Mouse (Mus musculus) forebrain, embryonic 15.5 days (tissue): Measurements from ENCODE around the gene Sh3gl2. TPM values are rescaled to one million over a fixed set of nuclear protein-coding genes. Genes with fewer than 3 reads are reported as not detected.

Experiments used
- ATAC-seq: fragments of 200-750 bp; cut with Nextera tagmentation; replicated peaks from 2 replicates; pipeline ENCODE4 v1.8.0; 2017; ENCODE audit warnings: mild to moderate bottlenecking, moderate TSS enrichment, moderate library complexity
- H3K27ac ChIP-seq: fragments of 300-500 bp; sonication (generic); replicated peaks from 2 replicates; pipeline ENCODE4 v1.5.1; 2015; ENCODE audit warnings: mild to moderate bottlenecking, inconsistent platforms
- H3K27me3 ChIP-seq: fragments of 300-500 bp; sonication (generic); 2 replicates; pipeline ENCODE4 v1.6.1; 2015; ENCODE audit warnings: inconsistent platforms
- H3K36me3 ChIP-seq: fragments of 300-500 bp; sonication (generic); 2 replicates; pipeline ENCODE4 v1.6.1; 2015; ENCODE audit warnings: mild to moderate bottlenecking, inconsistent platforms
- H3K4me1 ChIP-seq: fragments of 300-500 bp; sonication (generic); 2 replicates; pipeline ENCODE4 v1.6.1; 2015; ENCODE audit warnings: inconsistent platforms
- H3K4me2 ChIP-seq: fragments of 300-500 bp; sonication (generic); replicated peaks from 2 replicates; pipeline ENCODE4 v1.6.1; 2015; ENCODE audit warnings: mild to moderate bottlenecking, inconsistent platforms
- H3K4me3 ChIP-seq: fragments of 300-500 bp; sonication (generic); 2 replicates; pipeline ENCODE4 v1.5.1; 2015; ENCODE audit warnings: mild to moderate bottlenecking, inconsistent platforms
- H3K9ac ChIP-seq: fragments of 300-500 bp; sonication (generic); replicated peaks from 2 replicates; pipeline ENCODE4 v1.6.1; 2015; ENCODE audit warnings: mild to moderate bottlenecking, inconsistent platforms
- H3K9me3 ChIP-seq: fragments of 300-500 bp; sonication (generic); 2 replicates; pipeline ENCODE4 v1.6.1; 2016; ENCODE audit warnings: inconsistent platforms
- WGBS: fragments of 180-500 bp; shearing (Covaris S2); methylation state at CpG from one replicate; pipeline ENCODE4 v1.1.7; 2015; ENCODE audit warnings: mixed read lengths; 5-methylcytosine and 5-hydroxymethylcytosine counted together
- polyA plus RNA-seq: library from polyadenylated mRNA; unstranded; fragments of >200 nt; fragmentation: Nextera tagmentation; extraction: Ambion mirVana; gene quantifications from 2 replicates; pipeline ENCODE4 v1.2.1, GENCODE M21; 2015

The Sh3gl2 gene
- polyA plus RNA-seq, 1 experiment from 2014 or later, result 74.3 TPM

DNA sequence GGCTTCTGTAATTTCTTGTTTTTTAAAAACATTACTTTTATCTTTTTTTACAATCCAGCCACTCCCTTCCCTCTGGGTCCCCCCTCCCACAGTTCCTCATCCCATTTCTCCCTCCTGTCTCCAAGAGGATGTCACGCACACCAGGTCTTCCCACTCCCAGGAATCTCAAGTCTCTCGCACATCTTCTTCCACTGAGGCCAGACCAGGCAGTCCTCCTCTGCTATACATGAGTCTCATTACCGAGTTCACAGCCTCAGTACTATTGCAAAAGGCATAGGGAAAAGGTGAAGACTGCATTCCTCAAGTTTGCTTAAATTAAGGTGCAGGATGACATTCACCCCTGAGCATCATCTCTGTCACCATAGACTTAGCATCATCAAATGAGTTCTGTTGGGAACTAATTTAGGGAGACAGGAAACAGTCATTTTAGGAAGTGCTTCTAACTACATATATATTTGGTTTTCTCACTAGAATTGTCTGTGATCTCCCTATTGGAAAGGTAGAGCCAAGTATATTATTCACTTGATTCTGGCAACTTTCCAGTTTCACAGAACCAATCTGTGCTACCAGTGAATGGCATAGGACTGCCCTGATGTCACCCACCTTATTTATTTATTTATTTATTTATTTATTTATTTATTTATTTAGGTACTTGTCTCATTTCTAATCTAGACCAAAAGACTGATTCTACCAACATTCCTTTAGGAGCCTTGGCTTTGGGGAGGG is 1.9 kb downstream of the Sh3gl2 start:
- peak overlapping the region; percentile 25 for H3K4me3 ChIP-seq
- no peak for ATAC-seq
- H3K27ac ChIP-seq, result no peak overlapping the region
- no peak overlapping the region for H3K9ac ChIP-seq
- WGBS, result 66% methylated on average over 3 of the region's 3 CpGs
- H3K9me3 ChIP-seq, result no peaks in the 10 kb centered on the region
- peak overlapping the region; percentile 99 for H3K4me2 ChIP-seq
- H3K27me3 ChIP-seq, result 0 out of 2 replicates have a peak, but pooled peaks cover 7% of the 10 kb centered on the region
- peaks cover 12% of the 10 kb centered on the region for H3K4me1 ChIP-seq
- H3K36me3 ChIP-seq, result no peaks in the 10 kb centered on the region

DNA sequence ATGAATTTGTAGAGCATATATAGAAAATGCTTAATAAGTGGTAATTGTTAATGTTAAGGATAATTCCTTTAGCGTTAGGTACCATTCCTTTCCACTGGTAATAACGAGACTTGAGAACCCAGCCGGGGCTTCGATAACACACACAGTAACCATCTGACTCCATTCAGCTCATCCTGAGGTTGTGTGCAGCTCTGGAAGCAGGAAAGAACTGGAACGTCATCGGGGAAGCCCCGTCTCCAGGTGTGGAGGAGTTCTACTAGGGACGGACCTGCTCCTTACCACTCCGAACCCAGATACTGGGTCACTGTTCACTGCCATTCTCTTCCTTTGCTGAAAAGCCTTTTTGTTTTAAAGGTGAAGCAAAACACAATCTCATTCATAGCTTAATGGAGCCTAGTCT is 2.6 kb downstream of the Sh3gl2 start:
- Histone ChIP-seq H3K4me2 (0 out of 2 replicates have a peak overlapping the region, but pooled peaks have one; percentile 9), H3K9me3 (no peaks in the 10 kb centered on the region), H3K4me1 (peaks cover 12% of the 10 kb centered on the region), H3K9ac (no peak overlapping the region), H3K27me3 (0 out of 2 replicates have a peak, but pooled peaks cover 7% of the 10 kb centered on the region), H3K27ac (no peak overlapping the region), H3K4me3 (no peak overlapping the region), H3K36me3 (no peaks in the 10 kb centered on the region)
- WGBS, result 89% methylated on average over 9 of the region's 9 CpGs
- ATAC-seq, result no peak

DNA sequence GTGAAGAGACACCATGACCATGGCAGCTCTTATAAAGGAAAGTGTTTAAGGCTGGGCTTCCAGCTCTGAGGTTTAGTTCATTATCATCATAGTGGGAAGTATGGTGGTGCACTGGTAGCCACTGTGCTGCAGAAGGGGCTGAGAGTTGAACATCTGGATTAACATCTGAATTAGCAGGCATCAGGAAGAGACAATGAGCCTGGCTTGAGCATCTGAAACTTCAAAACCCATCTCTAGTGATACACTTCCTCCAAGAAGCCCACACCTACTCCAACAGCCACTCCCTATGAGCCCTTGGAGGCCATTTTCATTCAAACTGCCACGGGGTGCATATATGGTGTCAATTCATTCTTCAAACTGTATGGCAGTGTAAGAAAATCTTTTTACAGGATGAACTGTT is 3.6 kb downstream of the Sh3gl2 start:
- 94% methylated on average over 1 of the region's 1 CpGs for WGBS
- ATAC-seq, result no peak
- Histone ChIP-seq H3K4me3 (no peak overlapping the region), H3K9me3 (no peaks in the 10 kb centered on the region), H3K27ac (no peak overlapping the region), H3K4me2 (no peak overlapping the region; the same call in 1 of the 2 replicates), H3K27me3 (0 out of 2 replicates have a peak, but pooled peaks cover 6% of the 10 kb centered on the region), H3K36me3 (no peaks in the 10 kb centered on the region), H3K9ac (no peak overlapping the region), H3K4me1 (peaks cover 12% of the 10 kb centered on the region)

DNA sequence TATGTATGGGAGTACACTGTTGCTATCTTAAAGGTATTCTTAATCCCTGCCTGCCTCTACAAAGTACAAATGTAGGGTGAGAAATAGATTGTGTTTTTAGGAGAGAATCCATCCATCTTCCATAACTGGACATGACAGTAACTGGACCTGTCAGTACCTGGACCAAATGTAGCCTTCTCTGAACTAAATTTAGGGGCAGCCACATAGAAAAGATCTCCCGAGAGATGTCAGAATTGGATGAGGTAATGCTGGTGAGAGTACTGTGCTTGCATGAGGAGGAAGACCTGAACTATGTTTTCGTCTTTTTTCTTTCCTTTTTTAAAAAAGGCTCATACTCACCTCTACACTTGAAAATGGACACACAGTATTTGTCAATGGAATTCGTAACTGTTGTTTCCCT is 6.0 kb downstream of the Sh3gl2 start:
- Histone ChIP-seq H3K4me3 (no peak overlapping the region), H3K4me2 (no peak overlapping the region), H3K9me3 (no peaks in the 10 kb centered on the region), H3K36me3 (no peaks in the 10 kb centered on the region), H3K27ac (no peak overlapping the region), H3K4me1 (peaks cover 6% of the 10 kb centered on the region), H3K9ac (no peak overlapping the region), H3K27me3 (no peaks in the 10 kb centered on the region)
- WGBS, result 78% methylated on average over 3 of the region's 3 CpGs
- no peak for ATAC-seq

DNA sequence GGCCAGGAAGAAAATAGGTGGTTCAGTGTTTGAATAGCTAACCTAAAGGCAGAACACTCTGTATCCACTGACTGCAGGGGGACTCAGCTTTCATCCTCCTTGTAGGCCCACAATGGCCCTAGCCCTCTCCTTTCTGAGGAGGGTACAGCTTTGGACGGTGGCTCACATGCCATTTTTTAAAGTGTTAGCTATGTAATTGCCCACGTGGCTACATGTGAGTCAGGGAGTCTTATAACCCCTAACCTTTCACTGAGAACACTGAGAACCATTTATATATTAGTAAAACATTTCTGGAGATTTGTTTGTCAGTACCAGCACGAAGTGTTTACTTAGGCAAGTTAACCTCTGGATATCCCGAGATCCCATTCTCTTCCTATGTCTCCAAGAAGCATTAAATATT is 12.1 kb downstream of the Sh3gl2 start:
- 92% methylated on average over 4 of the region's 4 CpGs for WGBS
- Histone ChIP-seq H3K9me3 (no peaks in the 10 kb centered on the region), H3K27me3 (no peaks in the 10 kb centered on the region), H3K27ac (no peak overlapping the region), H3K4me3 (no peak overlapping the region), H3K4me1 (no peaks in the 10 kb centered on the region), H3K36me3 (no peaks in the 10 kb centered on the region), H3K4me2 (no peak overlapping the region), H3K9ac (no peak overlapping the region)
- no peak for ATAC-seq

DNA sequence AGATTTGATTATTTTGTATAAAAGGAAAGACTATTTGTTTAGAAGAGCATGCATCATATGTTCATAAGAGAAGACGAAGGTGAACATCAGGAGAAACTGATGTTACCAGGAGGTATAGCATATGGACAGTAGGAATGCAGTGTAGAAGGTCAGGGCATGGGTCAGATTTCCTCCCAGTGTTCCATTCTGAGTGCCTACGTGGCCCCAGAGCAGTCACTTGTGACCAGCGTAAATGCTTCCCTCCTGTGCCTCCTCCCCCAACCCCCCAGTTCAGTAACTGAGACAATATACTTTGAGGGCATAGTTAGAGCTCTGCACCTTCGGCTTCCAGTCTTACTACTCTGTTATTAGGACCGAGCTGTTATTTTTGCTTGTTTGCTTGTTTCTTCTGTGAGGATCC is 17.8 kb downstream of the Sh3gl2 start:
- WGBS, result 79% methylated on average over 5 of the region's 5 CpGs
- no peaks in the 10 kb centered on the region for H3K9me3 ChIP-seq
- no peaks in the 10 kb centered on the region for H3K27me3 ChIP-seq
- no peaks in the 10 kb centered on the region for H3K36me3 ChIP-seq
- H3K27ac ChIP-seq, result no peak overlapping the region
- H3K4me1 ChIP-seq, result peaks cover 5% of the 10 kb centered on the region; the same call in 1 of the 2 replicates
- ATAC-seq, result no peak
- H3K9ac ChIP-seq, result no peak overlapping the region
- H3K4me3 ChIP-seq, result no peak overlapping the region
- no peak overlapping the region for H3K4me2 ChIP-seq

DNA sequence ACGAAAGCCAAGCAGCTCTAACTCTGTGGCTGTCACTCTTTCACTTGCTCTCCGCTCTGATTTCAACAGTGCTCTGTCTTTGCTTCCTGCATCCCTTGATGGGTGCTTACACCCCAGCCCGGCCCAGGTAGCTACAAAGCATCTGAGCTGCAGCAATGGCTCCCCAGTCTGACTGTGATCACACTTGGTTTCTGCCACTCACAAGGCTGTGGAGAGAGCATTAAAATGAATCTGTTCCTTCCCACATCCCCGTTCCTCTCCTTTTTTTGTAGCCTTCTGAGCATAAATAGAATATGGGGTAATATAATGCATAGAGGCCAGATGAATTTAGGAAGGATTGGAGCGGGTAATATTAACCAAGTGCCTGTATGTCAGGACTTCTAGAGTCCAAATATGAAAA is 21.8 kb downstream of the Sh3gl2 start:
- no peak for ATAC-seq
- 86% methylated on average over 5 of the region's 5 CpGs for WGBS

DNA sequence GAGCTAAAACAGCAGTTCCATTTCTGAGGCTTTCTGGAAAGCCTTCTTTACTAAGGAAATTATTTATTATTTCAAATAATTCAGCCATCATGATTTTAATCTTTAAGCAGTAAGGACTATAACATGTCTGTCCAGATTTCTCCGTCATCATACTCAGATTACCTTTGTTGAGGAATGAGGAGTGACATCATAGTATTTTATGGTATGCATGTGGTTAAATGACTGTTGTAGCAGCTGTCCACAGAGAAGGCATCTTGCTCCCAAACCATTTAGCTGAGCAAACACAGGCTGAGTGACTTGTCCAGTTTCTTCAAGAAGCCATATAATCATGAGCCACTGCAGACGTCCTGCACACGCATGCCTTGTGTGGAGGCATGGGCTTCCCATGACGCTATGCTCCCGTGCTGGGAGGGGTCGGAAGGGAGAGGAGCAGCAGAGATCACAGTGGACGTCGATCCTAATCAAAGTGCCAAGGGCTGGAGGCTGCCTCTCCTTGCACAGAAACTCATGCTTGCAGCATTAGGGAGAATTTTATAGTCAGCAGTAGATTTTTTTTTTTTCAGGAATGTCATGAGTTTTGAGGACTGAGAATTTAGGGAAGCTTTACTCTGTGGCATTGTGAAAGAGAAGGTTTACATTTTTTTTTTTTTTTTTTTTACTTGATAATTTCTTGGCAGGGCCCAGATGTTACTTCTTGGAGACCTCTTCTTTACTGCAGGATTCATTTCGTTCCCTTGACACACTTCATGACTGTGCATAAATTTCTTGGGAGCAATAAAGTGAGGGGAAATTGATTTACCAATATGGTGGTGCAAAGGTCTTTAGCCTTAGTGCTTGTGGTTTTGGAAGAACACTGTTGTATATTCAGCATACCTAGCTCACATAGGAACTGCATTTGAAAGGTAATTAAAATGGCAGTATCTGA is 23.0 kb downstream of the Sh3gl2 start:
- H3K27ac ChIP-seq, result no peak overlapping the region
- 77% methylated on average over 9 of the region's 9 CpGs for WGBS
- H3K9ac ChIP-seq, result no peak overlapping the region
- H3K4me3 ChIP-seq, result no peak overlapping the region
- H3K27me3 ChIP-seq, result no peaks in the 10 kb centered on the region
- no peaks in the 10 kb centered on the region for H3K9me3 ChIP-seq
- no peaks in the 10 kb centered on the region for H3K36me3 ChIP-seq
- H3K4me2 ChIP-seq, result no peak overlapping the region
- H3K4me1 ChIP-seq, result peaks cover 21% of the 10 kb centered on the region
- no peak for ATAC-seq

More for the DNA sequence above, 21.8 kb downstream of the Sh3gl2 start:
- Histone ChIP-seq H3K36me3 (no peaks in the 10 kb centered on the region), H3K27ac (no peak overlapping the region; the same call in 1 of the 2 replicates), H3K9ac (no peak overlapping the region), H3K4me2 (no peak overlapping the region), H3K27me3 (no peaks in the 10 kb centered on the region), H3K4me3 (no peak overlapping the region), H3K4me1 (peaks cover 13% of the 10 kb centered on the region), H3K9me3 (no peaks in the 10 kb centered on the region)

DNA sequence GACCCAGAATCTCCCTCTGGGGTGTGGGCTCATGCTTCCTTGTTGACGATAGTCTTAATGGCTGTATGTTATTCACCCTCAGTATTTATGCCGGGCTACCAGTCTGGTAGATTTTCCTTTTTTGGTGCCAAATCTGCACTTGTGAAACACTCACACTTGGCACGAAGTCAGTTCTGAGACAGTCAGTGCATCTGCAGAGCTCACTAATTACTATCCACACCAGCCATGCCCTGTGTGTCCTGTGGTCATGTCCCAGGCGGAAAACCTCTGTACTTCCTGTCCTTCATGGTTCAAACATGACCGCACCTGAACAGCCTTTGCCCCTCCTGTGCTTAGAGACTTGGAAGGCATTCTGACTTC is 23.6 kb downstream of the Sh3gl2 start:
- Histone ChIP-seq H3K4me3 (no peak overlapping the region), H3K9me3 (no peaks in the 10 kb centered on the region), H3K9ac (no peak overlapping the region), H3K36me3 (no peaks in the 10 kb centered on the region), H3K4me2 (no peak overlapping the region), H3K27ac (no peak overlapping the region), H3K27me3 (no peaks in the 10 kb centered on the region), H3K4me1 (peaks cover 24% of the 10 kb centered on the region)
- WGBS, result 72% methylated on average over 5 of the region's 5 CpGs
- no peak for ATAC-seq

DNA sequence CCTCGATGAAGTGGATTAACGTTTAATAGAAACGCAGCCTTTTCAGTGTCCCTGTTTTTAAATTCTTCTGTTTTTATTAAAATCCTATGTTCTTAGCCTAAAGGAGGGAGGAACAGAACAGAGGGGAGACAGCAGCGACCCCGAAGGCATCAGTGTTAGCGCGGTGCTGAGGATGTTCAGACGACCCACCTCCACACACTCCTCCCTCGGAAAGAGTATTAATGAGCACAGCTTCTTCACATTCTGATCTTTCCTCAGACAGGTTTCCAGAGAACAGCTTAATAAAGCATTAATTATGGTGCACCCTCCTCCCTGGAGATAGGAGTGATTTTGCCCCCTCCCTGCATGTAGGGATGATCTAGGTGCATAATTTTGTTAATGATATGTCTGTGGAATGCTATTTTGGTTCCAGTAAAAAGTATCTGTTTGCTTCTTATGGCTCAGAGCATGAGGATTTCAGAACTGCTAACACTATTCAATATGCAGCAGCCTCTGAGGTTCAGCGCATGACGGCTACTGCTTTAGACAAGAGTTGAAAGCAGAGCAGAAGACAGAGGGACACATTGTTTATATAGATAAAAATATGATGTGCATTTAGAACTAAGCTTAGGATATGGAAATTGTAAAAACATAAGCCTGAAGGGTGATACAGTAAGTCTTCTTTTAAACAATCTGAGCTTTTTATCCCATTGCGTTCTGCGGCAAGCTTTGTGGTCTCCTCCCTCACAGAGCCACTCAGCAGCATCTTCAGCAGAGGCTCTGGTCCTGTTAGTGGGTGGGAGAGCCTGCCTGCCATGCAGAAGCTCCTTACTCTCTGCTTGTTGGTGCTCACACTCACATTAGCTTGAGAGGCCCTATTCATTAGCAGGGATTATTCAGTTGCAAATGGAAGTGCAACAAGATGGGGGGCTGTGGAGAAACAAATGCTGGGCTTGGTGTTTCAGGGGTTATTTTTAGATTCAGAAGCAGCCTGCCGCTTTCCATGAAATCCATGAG is 27.8 kb downstream of the Sh3gl2 start:
- no peak overlapping the region for H3K4me2 ChIP-seq

DNA sequence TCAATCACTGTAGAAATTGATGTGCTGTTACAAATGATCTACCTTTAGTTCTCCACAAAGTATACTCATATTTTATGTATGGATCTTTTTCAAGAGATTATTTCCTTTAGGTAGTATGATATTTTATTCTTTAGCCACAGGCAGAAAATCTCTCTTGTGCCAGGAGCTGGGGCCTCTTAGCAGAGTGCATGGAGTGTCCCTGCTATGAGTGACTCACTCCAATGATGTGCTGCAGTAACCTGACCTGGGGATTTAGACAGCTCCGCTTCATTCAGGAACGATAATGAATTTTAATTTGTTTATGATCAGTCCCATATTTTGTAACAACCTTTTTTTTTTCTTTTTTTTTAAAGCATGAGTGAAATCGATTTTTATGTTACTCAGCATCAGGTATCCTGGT is 36.7 kb downstream of the Sh3gl2 start:
- Histone ChIP-seq H3K36me3 (no peaks in the 10 kb centered on the region), H3K27me3 (no peaks in the 10 kb centered on the region), H3K27ac (no peak overlapping the region), H3K9ac (no peak overlapping the region), H3K4me1 (no peaks in the 10 kb centered on the region), H3K9me3 (no peaks in the 10 kb centered on the region), H3K4me2 (no peak overlapping the region), H3K4me3 (no peak overlapping the region)
- WGBS, result 95% methylated on average over 3 of the region's 3 CpGs
- no peak for ATAC-seq

More for the DNA sequence above, 27.8 kb downstream of the Sh3gl2 start:
- Histone ChIP-seq H3K27me3 (no peaks in the 10 kb centered on the region), H3K27ac (peak overlapping the region; percentile 71), H3K4me3 (no peak overlapping the region), H3K9ac (no peak overlapping the region), H3K9me3 (no peaks in the 10 kb centered on the region), H3K36me3 (no peaks in the 10 kb centered on the region), H3K4me1 (peaks cover 23% of the 10 kb centered on the region)
- ATAC-seq, result peak; percentile 86
- WGBS, result 45% methylated on average over 14 of the region's 14 CpGs
